Mouse (Mus musculus) kidney, adult 18-20 months (tissue): Measurements from ENCODE around the gene Desi2.
A peak's percentile ranks its signal among the peaks of the same experiment; 100 is the strongest.
"Not testable (repeated sequence)": the region's sequence is repeated elsewhere in the genome, so short reads cannot be mapped to it uniquely, and the experiment has no call there.

Source experiments
- DNase-seq: peaks from one replicate; pipeline ENCODE4 v3.0.0; 2021

Gene Desi2

DNA sequence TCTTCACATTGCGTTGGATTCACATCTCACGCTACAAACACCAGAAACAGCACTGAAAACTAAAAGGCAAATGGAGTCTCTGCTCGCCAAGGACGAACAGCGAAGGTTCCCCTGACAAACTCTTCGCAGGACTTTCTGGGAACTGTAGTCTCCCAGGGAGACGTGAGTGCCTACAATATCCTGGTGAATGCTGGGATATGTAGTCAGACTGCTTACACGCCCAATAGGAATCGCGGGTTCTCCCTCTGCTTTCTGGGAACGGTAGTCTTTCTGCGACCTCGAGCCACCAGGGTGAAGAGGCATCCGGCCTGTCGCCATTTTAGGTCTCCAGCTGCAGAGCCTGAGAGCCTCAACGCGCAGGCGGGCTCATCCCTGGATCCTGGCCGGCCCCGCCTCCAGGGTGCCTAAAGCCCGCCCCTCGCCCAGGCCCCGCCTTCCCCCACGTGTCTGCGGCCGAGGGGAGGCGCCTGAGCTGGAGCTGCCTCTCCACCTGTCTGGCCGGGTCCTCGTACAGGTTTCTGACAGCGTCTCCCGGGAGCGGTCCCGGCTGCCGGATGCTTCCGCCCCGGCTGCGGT, at the start of gene Desi2:
Desi2 (plus strand) TSS at position 202 of the 576 bp plus-strand sequence.
- DNase-seq, result peak; percentile 96

DNA sequence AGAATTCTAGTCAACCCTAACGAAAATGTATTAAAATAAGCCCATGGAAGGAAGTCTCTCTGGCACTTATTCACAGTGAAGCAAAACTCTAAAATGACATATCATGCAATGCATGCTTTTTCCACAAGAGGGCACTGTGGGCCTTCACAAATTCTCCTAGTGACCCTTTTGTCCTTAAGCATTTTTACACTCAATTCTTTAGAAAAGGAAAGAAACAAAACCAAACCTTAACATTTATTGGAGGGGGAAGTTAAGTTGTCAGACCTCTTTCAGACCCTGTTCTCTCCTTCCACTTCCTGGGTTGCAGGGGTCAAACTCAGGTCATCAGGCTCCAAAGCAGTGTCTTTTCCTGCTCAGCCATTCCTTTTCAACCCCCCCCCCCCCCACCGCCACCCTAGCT, 40.7 kb upstream of the Desi2 start:
- DNase-seq, result peak; percentile 27

DNA sequence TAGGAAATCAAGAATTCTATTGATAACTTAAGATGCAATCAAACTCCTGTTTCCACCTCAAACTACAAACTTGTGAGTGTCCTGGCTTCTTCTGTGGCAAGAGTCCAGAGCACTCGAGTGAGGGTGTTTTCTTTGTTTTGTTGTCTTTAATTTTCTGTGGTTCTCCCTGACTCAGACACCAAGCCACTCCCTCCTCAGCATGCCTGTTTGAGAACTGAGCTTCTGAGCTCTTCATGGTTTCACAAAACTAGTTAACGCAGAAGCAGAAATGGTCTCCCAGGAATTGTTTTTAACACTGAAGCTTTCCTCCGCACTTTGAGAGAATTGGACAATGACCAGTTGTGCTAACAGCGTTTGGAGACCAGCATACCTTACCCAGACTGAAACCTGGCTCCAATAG, 40.3 kb upstream of the Desi2 start:
- DNase-seq, result not testable (repeated sequence)

DNA sequence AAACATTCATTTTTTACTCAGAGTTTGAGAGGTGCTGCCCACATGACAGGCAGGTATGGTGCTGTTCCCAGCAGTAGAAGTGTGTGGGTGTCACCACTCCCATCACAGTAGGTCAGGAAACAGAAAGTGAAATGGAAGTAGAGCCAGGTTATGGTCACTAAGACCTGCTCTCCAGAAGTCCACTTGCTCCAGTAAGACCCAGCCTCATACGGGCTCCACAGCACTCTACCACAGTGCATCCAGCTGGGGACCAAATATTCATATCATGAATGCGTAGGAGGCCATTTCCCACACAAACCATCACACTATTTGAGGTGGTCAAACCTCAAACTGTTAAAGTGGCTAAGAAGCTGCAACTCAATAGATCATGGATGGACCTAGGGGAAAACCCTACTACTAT, 5.0 kb upstream of the Desi2 start:
- DNase-seq, result no peak

DNA sequence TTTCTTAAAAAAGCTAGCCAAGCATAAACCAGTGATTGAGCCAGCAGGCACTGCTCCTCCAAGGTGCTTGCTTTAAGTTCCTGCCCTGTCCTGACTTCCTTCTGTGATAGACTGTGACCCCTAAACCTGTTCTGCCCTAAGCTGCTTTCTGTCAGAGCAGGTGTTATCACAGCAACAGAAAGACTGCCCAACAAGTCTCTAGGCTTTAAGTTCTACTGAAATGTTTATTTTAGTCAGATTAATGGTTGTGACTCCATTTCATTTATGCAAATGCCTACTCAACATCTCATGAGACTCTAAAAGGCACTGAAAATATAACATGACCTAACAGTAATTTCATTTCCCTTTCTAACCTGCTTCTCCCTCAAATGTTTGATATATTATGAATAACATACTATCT, 1.6 kb upstream of the Desi2 start:
- DNase-seq, result no peak

DNA sequence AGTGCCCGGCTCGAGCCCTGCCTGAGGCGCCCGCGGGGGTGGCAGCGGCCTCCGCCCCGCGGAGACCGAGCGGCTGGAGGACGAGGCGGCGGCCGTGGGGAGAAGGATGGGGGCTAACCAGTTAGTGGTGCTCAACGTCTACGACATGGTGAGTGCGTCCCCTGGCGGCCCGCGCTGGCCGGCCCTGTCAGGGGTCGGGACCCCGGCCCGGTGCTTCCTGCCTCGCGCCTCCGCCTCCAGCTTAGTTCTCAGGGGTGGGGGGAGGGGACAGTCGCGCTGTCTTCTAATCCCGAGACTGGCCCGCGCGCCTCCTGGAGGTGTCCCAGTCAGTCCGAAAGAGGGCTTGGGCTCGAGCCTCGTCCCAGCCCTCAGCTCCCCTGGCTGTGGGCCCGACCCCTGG, 593 bp downstream of the Desi2 start:
- DNase-seq, result not testable (repeated sequence)

DNA sequence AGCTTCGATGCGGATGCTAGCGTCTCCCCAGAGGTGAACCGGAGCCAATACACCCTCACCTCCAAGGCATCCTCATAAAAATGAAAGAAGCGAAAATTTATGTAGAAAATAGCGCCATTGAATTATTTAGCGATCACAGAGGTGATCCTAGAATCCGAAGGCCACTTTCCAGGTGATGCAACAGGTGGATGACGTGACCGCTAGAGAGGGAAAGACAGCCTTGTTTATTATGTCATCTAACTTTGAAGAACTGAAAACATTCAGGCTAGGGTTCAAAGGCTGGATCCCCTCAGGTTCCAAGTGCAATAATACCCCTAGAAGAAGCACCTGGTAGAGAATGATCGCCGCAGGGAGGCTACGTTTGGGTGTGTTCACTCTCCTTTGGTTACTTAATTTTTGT, 1.2 kb downstream of the Desi2 start:
- peak; percentile 20 for DNase-seq

DNA sequence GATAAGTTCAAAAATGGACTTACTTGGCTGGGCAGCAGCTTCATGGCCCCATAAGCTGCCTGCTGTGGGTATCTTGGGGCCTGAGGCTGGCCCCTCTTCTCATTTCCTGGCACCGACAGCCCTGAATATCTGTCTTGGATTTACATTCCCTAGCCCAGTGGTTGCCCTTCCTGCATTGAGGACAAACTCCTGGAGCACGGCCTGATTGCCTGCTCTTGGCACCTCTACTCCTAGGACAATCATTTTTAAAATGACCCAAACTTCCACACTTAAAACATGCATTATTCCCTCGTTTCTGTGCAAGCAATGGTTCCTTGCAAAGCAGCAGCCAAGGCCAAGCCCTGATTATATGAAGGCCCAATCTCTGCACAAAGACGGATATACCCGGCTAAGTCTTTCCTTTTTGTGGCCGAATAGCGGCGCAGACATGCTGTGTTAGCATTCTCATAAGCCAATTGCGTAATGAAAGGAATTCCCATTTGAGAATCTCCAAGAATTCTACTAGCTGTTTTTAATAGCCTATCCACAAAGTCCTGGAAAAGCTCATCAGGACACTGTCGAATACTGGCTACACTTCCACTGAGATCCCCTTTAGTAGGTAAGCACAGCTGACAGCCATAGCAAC, 18.6 kb downstream of the Desi2 start:
- peak; percentile 16 for DNase-seq

DNA sequence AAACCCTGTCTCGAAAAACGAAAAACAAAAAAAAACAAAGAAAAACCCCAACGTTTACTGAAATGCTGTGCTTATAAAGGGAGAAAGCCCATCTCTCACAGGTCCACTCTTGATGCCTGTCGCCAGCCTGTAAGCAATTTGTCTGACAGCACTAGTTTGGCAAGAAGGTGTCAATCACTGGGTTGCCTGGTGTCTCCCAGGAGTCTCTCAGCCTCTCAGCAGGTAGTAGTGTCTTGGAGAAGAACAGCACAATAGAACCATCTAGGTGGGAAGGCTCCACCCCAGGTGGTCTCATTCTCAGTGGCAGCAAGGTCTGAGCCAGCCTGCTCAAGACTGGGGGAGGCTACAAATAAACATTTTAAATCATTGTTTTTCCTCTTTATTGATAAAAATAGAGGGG, 20.6 kb downstream of the Desi2 start:
- DNase-seq, result not testable (repeated sequence)

DNA sequence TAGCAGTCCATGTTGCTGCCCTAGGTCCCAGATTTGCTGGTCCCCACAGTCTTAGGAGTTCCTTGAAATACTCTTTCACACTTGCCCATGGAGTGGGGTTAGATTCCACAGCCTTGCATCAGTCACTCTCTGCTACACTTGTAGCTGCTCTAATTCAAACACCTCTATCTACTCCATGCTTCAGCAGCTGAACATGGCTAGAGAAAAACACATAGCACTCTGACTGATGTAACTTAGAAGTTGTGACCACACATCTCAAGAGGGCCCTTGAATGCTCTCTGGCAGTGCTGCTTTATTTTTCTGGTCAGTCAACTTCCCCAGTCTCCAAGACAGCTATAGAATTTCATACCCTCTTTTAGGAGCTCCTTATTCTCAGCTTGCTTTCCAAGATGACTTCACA, 22.7 kb downstream of the Desi2 start:
- no peak for DNase-seq

DNA sequence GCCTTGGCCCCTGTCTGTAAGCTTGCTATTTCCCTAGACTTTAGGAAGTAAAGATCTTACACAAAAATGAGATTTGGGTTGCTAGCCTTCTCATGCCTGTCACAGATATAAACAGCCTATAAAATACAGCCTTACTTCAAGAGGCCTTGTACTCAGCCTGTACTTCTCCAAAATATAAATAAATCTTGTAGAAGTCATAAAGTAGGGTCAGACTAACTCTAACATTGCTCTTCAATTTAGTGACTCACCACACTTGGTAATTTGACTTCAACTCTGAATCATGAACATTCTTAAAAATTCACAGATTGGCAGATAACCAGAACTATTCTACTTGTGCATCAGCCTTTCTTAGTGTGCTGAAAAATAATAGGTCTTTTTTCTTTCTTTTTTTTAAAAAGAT, 29.9 kb downstream of the Desi2 start:
- DNase-seq, result no peak

DNA sequence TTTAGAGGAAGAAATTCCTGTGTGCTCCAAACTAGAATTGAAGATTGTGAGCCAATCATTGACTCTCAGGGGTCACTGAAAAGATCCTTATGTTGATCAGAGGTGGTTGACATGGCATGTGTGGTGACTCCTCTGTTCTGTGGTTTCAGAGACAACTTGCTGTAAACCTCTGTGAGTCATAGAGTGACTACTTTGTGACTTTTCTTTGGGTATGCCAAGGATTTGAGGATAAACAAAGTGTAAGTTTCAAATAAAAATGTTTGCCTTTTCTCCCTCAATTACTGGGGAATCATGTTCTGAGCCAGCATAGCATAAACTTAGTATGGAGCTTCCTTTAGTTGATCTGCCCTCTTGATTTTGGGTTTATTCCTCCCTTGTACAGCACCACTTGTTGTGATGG, 31.1 kb downstream of the Desi2 start:
- no peak for DNase-seq

DNA sequence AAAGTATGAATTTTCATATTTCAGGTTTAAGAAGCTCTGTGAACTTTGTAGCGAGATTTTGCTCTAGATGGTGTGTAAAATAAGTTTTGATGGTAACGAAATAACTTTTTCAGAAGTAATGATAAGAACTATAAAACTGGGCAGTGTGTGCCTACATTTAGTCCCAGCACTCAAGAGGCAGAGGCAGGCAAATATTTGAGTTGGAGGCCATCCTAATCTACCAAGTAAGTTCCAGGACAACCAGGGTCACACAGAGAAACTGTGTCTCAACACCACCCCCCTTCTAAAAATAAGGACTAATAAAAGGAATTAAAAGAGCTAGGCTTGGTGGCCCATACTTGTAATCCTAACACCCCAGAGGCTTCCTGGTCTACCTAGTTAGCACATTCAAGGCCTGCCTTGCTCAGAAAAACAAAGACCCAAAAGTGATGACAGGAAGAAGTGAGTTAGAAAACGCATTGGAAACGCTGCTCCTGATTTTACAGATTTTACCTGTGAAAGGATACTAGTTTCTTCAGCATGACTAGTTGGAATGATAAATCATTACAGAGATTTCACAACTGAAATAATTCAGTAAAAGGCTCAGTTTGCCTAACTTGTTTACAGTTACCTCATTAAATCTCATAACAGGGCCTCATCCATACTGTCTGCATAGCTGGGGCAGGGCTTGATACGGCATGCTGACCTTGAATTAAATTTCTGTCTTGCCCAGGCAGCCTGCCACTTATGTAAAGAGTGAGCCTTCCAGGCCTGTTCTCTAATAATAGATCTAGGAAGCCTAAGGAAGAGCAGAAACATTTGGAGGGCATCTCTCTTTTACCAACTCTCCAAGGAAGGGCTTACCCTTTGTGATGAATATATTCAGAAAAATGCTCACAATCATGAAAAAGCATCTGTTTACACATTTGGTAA, 32.2 kb downstream of the Desi2 start:
- no peak for DNase-seq

DNA sequence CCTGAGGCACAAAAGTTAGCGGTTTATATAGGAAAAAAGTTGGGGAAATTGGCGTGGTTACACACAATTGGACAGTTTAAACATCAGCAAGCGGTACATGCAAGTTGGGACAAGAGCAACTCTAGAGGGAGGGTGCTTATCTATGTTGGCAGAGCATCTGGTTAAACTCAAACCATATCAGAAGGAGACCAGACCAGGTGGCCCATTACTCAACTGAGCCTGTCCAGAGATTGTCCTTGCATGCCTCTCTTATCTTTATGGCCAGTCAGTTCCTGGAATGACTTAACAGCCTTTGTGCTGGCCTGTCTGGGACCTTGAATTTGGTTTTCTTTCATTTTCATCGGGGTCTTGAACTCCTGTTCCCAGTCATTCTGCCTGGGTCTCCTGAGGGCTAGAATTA, 41.7 kb downstream of the Desi2 start:
- DNase-seq, result not testable (repeated sequence)

DNA sequence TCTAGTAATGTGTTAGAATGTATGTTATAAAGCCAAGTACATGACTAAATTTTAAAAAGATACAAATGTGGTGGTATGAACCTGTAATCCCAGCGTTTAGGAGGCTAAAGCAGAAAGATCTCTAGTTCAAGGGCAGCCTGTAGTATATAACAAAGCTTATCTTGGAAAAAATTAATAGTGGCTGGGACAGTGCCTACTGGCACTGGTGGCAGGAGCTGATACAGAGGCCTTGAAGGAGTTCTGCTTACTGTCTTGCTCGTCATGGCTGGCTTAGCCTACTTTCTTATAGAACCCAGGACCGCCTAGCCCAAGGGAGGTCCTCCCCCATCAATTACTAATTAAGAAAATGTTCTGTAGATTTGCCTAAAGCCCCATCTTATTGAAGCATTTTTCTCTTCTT, 46.9 kb downstream of the Desi2 start:
- no peak for DNase-seq

DNA sequence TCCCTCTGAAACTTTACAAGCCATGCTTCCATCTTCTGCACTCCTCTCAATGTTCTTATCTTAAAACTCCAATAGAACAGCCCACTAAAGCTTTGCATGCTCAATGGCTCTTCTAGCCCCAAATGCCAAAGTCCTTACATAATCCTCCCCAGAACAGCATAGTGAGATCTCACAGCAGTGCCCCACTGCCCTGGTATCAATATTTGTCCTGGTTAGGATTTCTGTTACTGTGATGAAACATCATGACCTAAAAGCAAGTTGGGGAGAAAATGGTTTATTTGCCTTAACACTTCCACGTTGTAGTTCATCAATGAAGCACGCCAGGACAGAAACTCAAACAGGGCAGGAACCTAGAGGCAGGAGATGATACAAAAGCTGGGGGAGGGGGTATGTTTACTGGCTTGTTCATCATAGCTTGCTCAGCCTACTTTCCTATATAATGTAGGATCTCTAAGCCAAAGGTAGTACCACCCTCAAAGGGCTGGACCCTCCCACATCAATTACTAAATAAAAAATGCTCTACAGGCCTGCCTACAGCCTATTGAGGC, 48.8 kb downstream of the Desi2 start:
- no peak for DNase-seq

DNA sequence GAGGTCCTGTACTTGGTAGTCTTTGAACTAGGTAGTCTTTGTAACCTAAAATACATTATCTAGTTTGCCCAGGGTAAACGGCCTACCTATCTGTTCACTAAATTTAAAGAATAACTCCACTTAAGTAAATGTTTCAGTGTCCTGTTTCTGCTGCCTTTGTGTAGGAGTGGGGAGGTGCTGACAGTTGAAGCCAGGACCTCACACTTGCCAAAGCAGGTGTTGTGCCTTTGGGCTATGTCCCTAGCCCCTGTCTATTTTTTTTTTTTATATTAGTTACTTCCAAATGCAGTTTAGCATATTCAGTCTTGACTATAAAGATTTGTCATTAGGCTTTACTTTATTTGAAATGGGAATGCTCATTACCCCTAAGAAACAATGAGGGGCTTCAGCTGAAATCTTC, 51.5 kb downstream of the Desi2 start:
- no peak for DNase-seq

DNA sequence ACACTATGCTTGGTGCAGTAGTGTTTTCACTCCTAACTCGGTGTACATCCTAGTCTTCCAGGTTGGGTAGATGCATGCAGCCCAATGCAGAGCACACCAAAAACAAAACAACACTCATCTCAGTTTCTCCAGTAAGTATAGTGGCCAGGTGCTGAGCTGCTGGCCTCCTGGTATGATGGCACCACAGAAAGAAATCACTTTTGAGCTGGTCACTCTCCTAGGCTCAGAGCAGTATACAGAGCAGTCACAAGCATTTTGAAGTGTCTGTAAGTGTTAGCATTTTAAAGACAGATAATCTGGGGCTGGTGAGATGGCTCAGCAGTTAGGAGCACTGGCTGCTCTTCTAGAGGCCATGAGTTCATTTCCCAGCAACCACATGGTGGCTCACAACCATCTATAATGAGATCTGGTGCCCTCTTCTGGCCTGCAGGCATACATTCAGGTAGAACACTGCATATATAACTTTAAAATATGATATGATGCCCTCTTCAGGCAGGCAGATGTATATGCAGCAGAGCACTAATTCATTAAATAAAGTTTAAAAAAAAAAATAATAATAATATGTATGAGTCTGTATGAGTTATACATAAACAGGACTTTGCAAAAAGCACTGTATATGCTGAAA, 54.8 kb downstream of the Desi2 start:
- no peak for DNase-seq

DNA sequence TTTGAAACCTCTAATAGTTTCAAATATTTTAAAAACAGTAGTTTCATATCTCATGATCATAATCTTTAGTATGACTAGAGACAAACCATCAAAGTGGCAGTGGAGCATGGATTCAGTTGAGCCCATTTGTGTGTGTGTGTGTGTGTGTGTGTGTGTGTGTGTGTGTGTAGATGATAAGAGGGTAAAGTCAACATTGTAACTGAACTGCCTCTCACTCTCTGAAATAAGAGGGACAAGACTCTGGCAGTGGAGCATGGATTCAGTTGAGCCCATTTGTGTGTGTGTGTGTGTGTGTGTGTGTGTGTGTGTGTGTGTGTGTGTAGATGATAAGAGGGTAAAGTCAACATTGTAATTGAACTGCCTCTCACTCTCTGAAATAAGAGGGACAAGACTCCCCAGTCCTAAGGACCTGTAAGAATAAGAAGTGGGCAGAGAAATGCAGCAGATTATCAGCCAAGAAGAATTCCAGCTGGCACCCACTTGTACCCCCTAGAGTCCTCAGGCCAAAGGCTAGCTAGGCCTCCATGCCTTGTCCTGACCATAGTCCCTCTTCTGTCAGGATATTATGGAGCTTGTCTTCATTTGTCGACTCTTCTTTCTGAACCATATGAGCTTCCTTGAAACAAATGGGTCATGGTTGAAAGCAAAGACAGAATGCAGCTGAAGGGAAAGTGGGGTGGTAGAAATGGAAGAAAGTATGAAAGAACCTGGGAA, 61.0 kb downstream of the Desi2 start:
- no peak for DNase-seq

DNA sequence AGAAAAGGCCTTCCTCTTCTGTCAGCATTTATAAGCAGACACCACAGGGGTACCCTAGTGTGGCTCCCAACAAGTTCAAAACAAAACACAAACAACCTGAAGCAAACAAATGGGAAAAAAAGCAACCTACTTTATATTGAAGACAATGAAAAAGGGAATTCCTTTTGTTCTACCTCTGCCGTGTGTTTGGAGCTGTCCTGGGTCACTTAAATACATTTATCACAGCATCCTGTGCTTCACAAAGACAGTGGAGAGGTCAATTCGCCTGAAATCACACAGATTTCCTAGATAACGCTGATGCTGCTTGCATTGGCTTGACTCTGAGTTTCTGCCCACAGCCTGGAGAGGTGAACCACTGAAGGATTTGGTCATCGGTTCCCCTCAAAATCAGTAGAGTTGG, 67.4 kb downstream of the Desi2 start:
- no peak for DNase-seq

DNA sequence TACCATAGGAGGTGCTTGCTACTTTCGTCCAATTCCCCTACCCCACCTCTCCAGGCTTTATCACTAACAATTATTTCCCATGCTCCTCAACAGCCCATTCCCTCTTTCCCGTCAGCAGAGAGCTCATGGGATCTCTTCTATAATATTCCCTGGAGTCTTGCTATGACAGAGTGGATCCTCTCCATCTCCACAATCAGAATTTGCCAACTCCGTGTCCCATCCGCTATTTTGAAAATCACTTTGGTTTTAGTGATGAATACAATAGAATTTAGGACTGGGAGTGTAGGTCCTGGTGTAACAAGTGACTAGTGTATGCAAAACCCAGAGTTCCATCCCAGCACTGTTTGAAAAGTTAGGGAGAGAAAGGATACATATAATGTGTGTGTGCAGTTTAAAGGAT, 69.1 kb downstream of the Desi2 start:
- no peak for DNase-seq

DNA sequence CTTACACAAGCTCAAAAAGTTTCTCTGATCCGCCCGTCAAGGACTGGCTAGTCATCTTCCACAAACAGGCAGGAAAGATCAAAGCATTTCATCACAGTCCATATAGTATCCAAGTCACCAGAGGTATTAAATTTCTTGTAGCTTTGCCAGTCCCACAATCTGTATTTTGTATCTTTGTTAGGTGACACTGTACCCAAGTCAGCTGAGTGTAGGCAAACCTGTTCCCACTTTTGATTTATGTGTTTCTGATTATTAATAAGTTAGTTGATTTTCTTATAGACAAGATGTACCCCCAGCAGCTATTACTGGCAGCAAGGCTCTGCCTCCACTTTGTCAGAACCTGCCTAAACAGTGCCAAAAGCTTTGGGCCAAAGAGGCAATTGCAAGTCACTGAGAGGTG, 71.6 kb downstream of the Desi2 start:
- DNase-seq, result no peak

DNA sequence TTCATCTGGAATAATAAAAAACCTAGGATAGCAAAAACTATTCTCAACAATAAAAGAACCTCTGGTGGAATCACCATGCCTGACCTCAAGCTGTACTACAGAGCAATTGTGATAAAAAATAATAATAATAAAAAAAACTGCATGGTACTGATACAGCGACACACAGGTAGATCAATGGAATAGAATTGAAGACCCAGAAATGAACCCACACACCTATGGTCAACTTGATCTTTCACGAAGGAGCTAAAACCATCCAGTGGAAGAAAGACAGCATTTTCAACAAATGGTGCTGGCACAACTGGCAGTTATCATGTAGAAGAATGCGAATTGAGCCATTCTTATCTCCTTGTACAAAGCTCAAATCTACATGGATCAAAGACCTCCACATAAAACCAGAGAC, 78.2 kb downstream of the Desi2 start:
- not testable (repeated sequence) for DNase-seq
